Mouse (Mus musculus): Measurements from ENCODE around the gene Ucp2. TPM values are rescaled to one million over a fixed set of nuclear protein-coding genes. Genes with fewer than 3 reads are reported as not detected.

Gene Ucp2
- polyA plus RNA-seq, 2 experiments = 329 to 556 TPM

GRCm38 (mm10) chr7:100493484-100494414, 612 bp downstream of the Ucp2 start:
- peak; percentile 18; the same call in 1 of the 2 replicates for ATAC-seq (ENCODE audit: insufficient read depth)
- no peak for TF ChIP-seq CTCF (IDR thresholded peaks at IDR 0.05; ENCODE audit: low read depth)
- TF ChIP-seq EP300 (IDR thresholded peaks at IDR 0.05; ENCODE audit: low read depth) = no peak
- Histone ChIP-seq H3K9ac (replicated peaks) (peak overlapping the region; percentile 98), H3K27ac (peak overlapping the region; percentile 56), H3K9me3 (ENCODE audit: control insufficient read depth, low read length) (no peaks in the 10 kb centered on the region), H3K27me3 (ENCODE audit: control insufficient read depth, insufficient read depth, low read length) (no peaks in the 10 kb centered on the region), H3K4me1 (replicated peaks; ENCODE audit: control insufficient read depth in 2 of 2, insufficient read depth in 2 of 2, low read length in 1 of 2) (peaks cover 14 to 25% of the 10 kb centered on the region in 2 experiments), H3K36me3 (replicated peaks; ENCODE audit: control insufficient read depth, insufficient read depth, low read depth) (peaks cover 49% of the 10 kb centered on the region), H3K4me3 (ENCODE audit: insufficient read depth in 1 of 2, low read depth in 2 of 2, low read length in 2 of 2) (peak overlapping the region; percentile 78 to 97), H3K4me2 (ENCODE audit: low read depth) (peak overlapping the region; percentile 91)
- 14% methylated on average over 19 of the region's 19 CpGs for WGBS (ENCODE audit: insufficient replicate concordance)
- DNase-seq (ENCODE audit: low read depth in 3 of 3, low spot score in 3 of 3) = peak in 1 of 3 experiments; percentile 47

- H3K27me3 ChIP-seq (ENCODE audit: control insufficient read depth, insufficient read depth, low read length) = no peaks in the 10 kb centered on the region
- TF ChIP-seq CTCF (IDR thresholded peaks at IDR 0.05; ENCODE audit: low read depth) = no peak
- TF ChIP-seq EP300 (IDR thresholded peaks at IDR 0.05; ENCODE audit: low read depth) = no peak
- 57% methylated on average over 7 of the region's 7 CpGs for WGBS (ENCODE audit: insufficient replicate concordance)
- H3K36me3 ChIP-seq (replicated peaks; ENCODE audit: control insufficient read depth, insufficient read depth, low read depth) = peaks cover 55% of the 10 kb centered on the region
- peaks cover 14 to 25% of the 10 kb centered on the region in 2 experiments for H3K4me1 ChIP-seq (replicated peaks; ENCODE audit: control insufficient read depth in 2 of 2, insufficient read depth in 2 of 2, low read length in 1 of 2)
- H3K4me2 ChIP-seq (ENCODE audit: low read depth) = peak overlapping the region; percentile 91
- H3K4me3 ChIP-seq (ENCODE audit: insufficient read depth in 1 of 2, low read depth in 2 of 2, low read length in 2 of 2) = peak overlapping the region; percentile 78 to 97
- ATAC-seq (ENCODE audit: insufficient read depth) (no peak), DNase-seq (ENCODE audit: low read depth in 3 of 3, low spot score in 3 of 3) (no peak)
- peak overlapping the region; percentile 56 for H3K27ac ChIP-seq
- H3K9me3 ChIP-seq (ENCODE audit: control insufficient read depth, low read length) = no peaks in the 10 kb centered on the region
- peak overlapping the region; percentile 98 for H3K9ac ChIP-seq (replicated peaks)
These were observed 1.3 kb downstream of the Ucp2 start for GRCm38 (mm10) chr7:100494415-100494831.

GRCm38 (mm10) chr7:100495042-100495441, 1.9 kb downstream of the Ucp2 start:
- Histone ChIP-seq H3K4me2 (ENCODE audit: low read depth) (peak overlapping the region; percentile 91), H3K27me3 (ENCODE audit: control insufficient read depth, insufficient read depth, low read length) (no peaks in the 10 kb centered on the region), H3K27ac (peak overlapping the region; percentile 56), H3K4me3 (ENCODE audit: insufficient read depth in 1 of 2, low read depth in 2 of 2, low read length in 2 of 2) (peak overlapping the region; percentile 78 to 97), H3K36me3 (replicated peaks; ENCODE audit: control insufficient read depth, insufficient read depth, low read depth) (peaks cover 62% of the 10 kb centered on the region), H3K9me3 (ENCODE audit: control insufficient read depth, low read length) (no peaks in the 10 kb centered on the region), H3K9ac (replicated peaks) (peak overlapping the region; percentile 98), H3K4me1 (replicated peaks; ENCODE audit: control insufficient read depth in 2 of 2, insufficient read depth in 2 of 2, low read length in 1 of 2) (peaks cover 14 to 25% of the 10 kb centered on the region in 2 experiments)
- 29% methylated on average over 8 of the region's 8 CpGs for whole genome bisulfite sequencing (ENCODE audit: insufficient replicate concordance)
- ATAC-seq (ENCODE audit: insufficient read depth) = no peak
- DNase-seq (ENCODE audit: low read depth in 3 of 3, low spot score in 3 of 3) = no peak
- TF ChIP-seq CTCF (IDR thresholded peaks at IDR 0.05; ENCODE audit: low read depth) (no peak), EP300 (IDR thresholded peaks at IDR 0.05; ENCODE audit: low read depth) (no peak)

DNA sequence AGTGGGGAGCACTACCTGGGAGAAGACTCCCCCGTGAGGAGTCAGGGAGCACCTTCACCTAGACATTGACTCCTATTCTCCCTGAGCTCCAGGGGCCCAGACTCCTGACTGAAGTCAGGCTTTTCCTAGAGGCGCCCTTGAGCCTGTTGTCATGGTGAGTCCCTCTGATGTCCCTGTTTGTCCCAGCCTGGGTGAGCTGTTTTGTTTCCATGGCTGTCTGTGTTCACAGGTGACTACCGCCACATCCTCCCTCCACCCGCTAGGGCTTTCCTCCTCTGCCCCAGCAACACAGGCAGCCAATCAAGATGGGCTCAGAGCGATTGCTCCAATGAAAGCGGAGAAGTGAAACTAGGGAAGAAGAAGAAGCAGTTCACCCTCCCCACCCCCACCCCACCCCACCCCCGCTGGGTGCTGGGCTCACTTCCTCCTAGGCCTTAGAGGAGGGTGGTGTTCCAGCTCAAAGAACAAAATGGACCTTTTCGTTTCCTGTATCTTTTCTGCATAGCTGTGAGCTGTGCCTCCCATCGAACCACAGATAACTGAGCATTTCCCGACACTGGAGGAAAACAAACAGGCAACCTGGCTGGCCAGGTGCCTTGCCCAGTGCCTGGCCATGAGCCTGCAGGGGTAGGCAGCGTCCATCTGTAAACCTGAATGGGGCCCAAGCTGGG, 2.6 kb downstream of the Ucp2 start:
- H3K9ac ChIP-seq (replicated peaks) = peak overlapping the region; percentile 98
- peaks cover 14 to 26% of the 10 kb centered on the region in 2 experiments for H3K4me1 ChIP-seq (replicated peaks; ENCODE audit: control insufficient read depth in 2 of 2, insufficient read depth in 2 of 2, low read length in 1 of 2)
- no peaks in the 10 kb centered on the region for H3K9me3 ChIP-seq (ENCODE audit: control insufficient read depth, low read length)
- ATAC-seq (ENCODE audit: insufficient read depth) (peak; percentile 11), DNase-seq (ENCODE audit: low read depth in 3 of 3, low spot score in 3 of 3) (peak; percentile 57 to 80 (median 57))
- TF ChIP-seq CTCF (IDR thresholded peaks at IDR 0.05; ENCODE audit: low read depth) = peak; percentile 13; the same call in 1 of the 2 replicates
- TF ChIP-seq EP300 (IDR thresholded peaks at IDR 0.05; ENCODE audit: low read depth) = no peak
- peak overlapping the region; percentile 78 to 97 for H3K4me3 ChIP-seq (ENCODE audit: insufficient read depth in 1 of 2, low read depth in 2 of 2, low read length in 2 of 2)
- H3K27ac ChIP-seq = peak overlapping the region; percentile 56
- H3K36me3 ChIP-seq (replicated peaks; ENCODE audit: control insufficient read depth, insufficient read depth, low read depth) = peaks cover 66% of the 10 kb centered on the region
- WGBS (ENCODE audit: insufficient replicate concordance) = 23% methylated on average over 11 of the region's 11 CpGs
- H3K27me3 ChIP-seq (ENCODE audit: control insufficient read depth, insufficient read depth, low read length) = no peaks in the 10 kb centered on the region
- peak overlapping the region; percentile 91 for H3K4me2 ChIP-seq (ENCODE audit: low read depth)

All from liver, embryonic 14.5 days (tissue).